Mouse (Mus musculus) brain, embryonic 14.5 days (tissue): ENCODE data around the gene Slbp.

ENCODE experiments used
- CTCF ChIP-seq: fragments of 200-500 bp; IDR thresholded peaks from 2 replicates; pipeline ENCODE4 v1.5.1; 2012; ENCODE audit warnings: inconsistent platforms, mild to moderate bottlenecking, moderate library complexity, borderline replicate concordance; ENCODE audit not compliant: insufficient read depth, insufficient read length; ENCODE audit errors: extremely low read depth
- POLR2A ChIP-seq: fragments of 200-500 bp; IDR thresholded peaks from 2 replicates; pipeline ENCODE4 v1.6.1; 2012; ENCODE audit warnings: mild to moderate bottlenecking, inconsistent platforms, borderline replicate concordance; ENCODE audit not compliant: poor library complexity, insufficient read depth, insufficient read length, severe bottlenecking; ENCODE audit errors: extremely low read depth

DNA sequence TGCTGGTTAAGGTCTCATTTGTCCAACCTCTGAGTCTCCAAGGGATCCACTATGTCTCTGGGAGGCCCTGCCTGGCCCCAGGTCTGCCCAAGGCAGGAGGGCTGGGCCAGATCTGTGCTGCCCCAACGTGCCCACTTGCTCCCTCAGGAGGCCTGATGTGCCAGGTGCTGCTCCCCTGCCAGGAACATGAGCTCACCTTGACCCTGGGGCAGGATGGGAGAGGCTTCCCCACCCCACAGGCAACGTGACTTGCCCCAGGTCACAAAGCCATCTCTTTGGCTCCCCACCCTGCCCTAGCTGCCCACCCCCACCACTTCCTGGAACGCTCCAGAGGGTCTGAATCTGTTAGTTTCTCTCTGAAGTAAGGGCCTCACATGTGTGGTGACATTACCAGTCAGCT lies 28.7 kb upstream of the Slbp start:
- no peak for TF ChIP-seq POLR2A
- no peak for TF ChIP-seq CTCF
